Comparison of ENCODE assay signal across 21 mouse cellular contexts in the genomic region with DNA sequence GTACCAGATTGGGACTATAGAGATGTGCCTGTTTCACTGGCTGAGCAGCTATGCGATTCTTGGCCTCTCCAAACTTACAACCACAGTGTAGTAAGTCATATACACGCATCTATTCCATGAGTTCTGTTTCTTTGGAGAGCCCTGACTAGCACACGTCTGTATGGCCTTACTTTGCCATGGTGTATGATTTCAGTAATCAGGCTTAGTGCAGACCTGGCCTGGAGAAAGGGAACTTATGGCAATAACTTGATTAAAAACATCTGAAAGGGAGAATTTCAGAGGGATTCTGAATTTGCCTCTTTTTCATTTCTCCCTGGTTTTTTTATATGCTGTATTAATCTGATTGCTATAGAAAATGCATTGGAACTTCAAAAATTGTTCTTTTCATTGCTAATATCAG.
A peak's percentile ranks its signal among the peaks of the same experiment; 100 is the strongest.
DNase-seq lines count a peak whose midpoint lies in the region; ATAC-seq lines count a peak whose summit lies in the region.
"Had no signal": no experiment of that assay in that cellular context is flagged by ENCODE, and none has a peak within 500 bp of the region (broad histone marks: within the 10 kb centered on the region; RNA-seq: fewer than 3 reads in every experiment).

No protein-coding gene starts in this region.

- no peaks in the 10 kb centered on the region for H3K27me3 ChIP-seq in midbrain, embryonic 11.5 days (ENCODE audit: control insufficient read depth, insufficient read depth, low read length)
- H3K27me3 ChIP-seq in midbrain, embryonic 16.5 days (ENCODE audit: control insufficient read depth, insufficient read depth, low read depth, low read length), result no peaks in the 10 kb centered on the region
- no peaks in the 10 kb centered on the region for H3K27me3 ChIP-seq in embryonic facial prominence, embryonic 13.5 days
- H3K27me3 ChIP-seq in limb, embryonic 13.5 days, result no peaks in the 10 kb centered on the region
- H3K27me3 ChIP-seq: hindbrain, embryonic 12.5 days; intestine, embryonic 15.5 days; Patski had no signal

- no peaks in the 10 kb centered on the region for H3K36me3 ChIP-seq in midbrain, embryonic 11.5 days (ENCODE audit: control insufficient read depth, insufficient read depth, low read length)
- H3K36me3 ChIP-seq in midbrain, embryonic 16.5 days (ENCODE audit: control insufficient read depth, insufficient read depth, low read length), result no peaks in the 10 kb centered on the region
- H3K36me3 ChIP-seq in embryonic facial prominence, embryonic 13.5 days, result no peaks in the 10 kb centered on the region
- H3K36me3 ChIP-seq in limb, embryonic 13.5 days, result no peaks in the 10 kb centered on the region
- H3K36me3 ChIP-seq: hindbrain, embryonic 12.5 days; intestine, embryonic 15.5 days had no signal

- ATAC-seq in midbrain, embryonic 11.5 days (ENCODE audit: low FRiP score), result no peak
- ATAC-seq in midbrain, embryonic 16.5 days, result no peak
- no peak for ATAC-seq in embryonic facial prominence, embryonic 13.5 days (ENCODE audit: insufficient number of reproducible peaks, insufficient read depth, low FRiP score, low TSS enrichment, low read depth)
- ATAC-seq in limb, embryonic 13.5 days (ENCODE audit: low FRiP score, low read depth), result no peak
- ATAC-seq: forebrain, embryonic 14.5 days; forebrain, postnatal 0 days; hindbrain, embryonic 16.5 days; intestine, embryonic 15.5 days; Patski had no signal

- H3K4me3 ChIP-seq in midbrain, embryonic 11.5 days (ENCODE audit: low read depth, low read length), result no peak overlapping the region
- no peak overlapping the region for H3K4me3 ChIP-seq in midbrain, embryonic 16.5 days (ENCODE audit: low read depth, low read length)
- H3K4me3 ChIP-seq in embryonic facial prominence, embryonic 13.5 days, result no peak overlapping the region
- H3K4me3 ChIP-seq in limb, embryonic 13.5 days, result no peak overlapping the region
- H3K4me3 ChIP-seq: gastrocnemius, adult 2 months; hindbrain, embryonic 12.5 days; intestine, embryonic 15.5 days had no signal

- H3K9ac ChIP-seq in midbrain, embryonic 11.5 days (ENCODE audit: low read length), result no peak overlapping the region
- no peak overlapping the region for H3K9ac ChIP-seq in midbrain, embryonic 16.5 days (ENCODE audit: low read depth, low read length)
- no peak overlapping the region for H3K9ac ChIP-seq in embryonic facial prominence, embryonic 13.5 days
- no peak overlapping the region for H3K9ac ChIP-seq in limb, embryonic 13.5 days
- H3K9ac ChIP-seq: forebrain, postnatal 0 days; hindbrain, embryonic 12.5 days; intestine, embryonic 15.5 days had no signal

- no peaks in the 10 kb centered on the region for H3K9me3 ChIP-seq in midbrain, embryonic 11.5 days (ENCODE audit: control insufficient read depth, low read length)
- no peaks in the 10 kb centered on the region for H3K9me3 ChIP-seq in midbrain, embryonic 16.5 days (replicated peaks; ENCODE audit: control insufficient read depth, low read length, poor library complexity, severe bottlenecking)
- no peaks in the 10 kb centered on the region for H3K9me3 ChIP-seq in embryonic facial prominence, embryonic 13.5 days
- no peaks in the 10 kb centered on the region for H3K9me3 ChIP-seq in limb, embryonic 13.5 days
- H3K9me3 ChIP-seq: hindbrain, embryonic 12.5 days; intestine, embryonic 15.5 days had no signal

- H3K27ac ChIP-seq in midbrain, embryonic 11.5 days (ENCODE audit: low read depth, low read length), result no peak overlapping the region
- no peak overlapping the region for H3K27ac ChIP-seq in midbrain, embryonic 16.5 days (ENCODE audit: low read length)
- peak overlapping the region; percentile 19; the same call in 1 of the 2 replicates for H3K27ac ChIP-seq in embryonic facial prominence, embryonic 13.5 days
- peak overlapping the region; percentile 40; the same call in 1 of the 2 replicates for H3K27ac ChIP-seq in limb, embryonic 13.5 days
- H3K27ac ChIP-seq: gastrocnemius, adult 2 months; hindbrain, embryonic 12.5 days; intestine, embryonic 15.5 days had no signal

- DNase-seq in midbrain, embryonic 11.5 days (ENCODE audit: low spot score, missing footprints), result peak; percentile 71
- DNase-seq in T-cell, adult 2 months (ENCODE audit: low spot score), result no peak
- no peak for DNase-seq in layer of hippocampus, adult 11-12 months (ENCODE audit: low spot score)
- DNase-seq: adrenal gland, adult 2 months; adrenal gland, postnatal 14 days; cerebellum, adult 11 months; cerebellum, adult 2 months; cerebellum, adult 9-11 months; cerebellum, postnatal 25 days; forebrain, postnatal 0 days; gastrocnemius, adult 2 months; gastrocnemius, postnatal 14 days had no signal

- WGBS in midbrain, embryonic 11.5 days, result 87% methylated on average over 3 of the region's 3 CpGs
- 89% methylated on average over 3 of the region's 3 CpGs for WGBS in midbrain, embryonic 16.5 days
- 37% methylated on average over 3 of the region's 3 CpGs for WGBS in embryonic facial prominence, embryonic 13.5 days
- WGBS in limb, embryonic 13.5 days, result 49% methylated on average over 3 of the region's 3 CpGs

- H3K4me2 ChIP-seq in midbrain, embryonic 11.5 days, result no peak overlapping the region
- no peak overlapping the region for H3K4me2 ChIP-seq in midbrain, embryonic 16.5 days (ENCODE audit: low read length)
- H3K4me2 ChIP-seq in embryonic facial prominence, embryonic 13.5 days, result no peak overlapping the region
- no peak overlapping the region for H3K4me2 ChIP-seq in limb, embryonic 13.5 days (replicated peaks)
- H3K4me2 ChIP-seq: heart, embryonic 11.5 days; hindbrain, embryonic 12.5 days; intestine, embryonic 15.5 days had no signal

- H3K4me1 ChIP-seq in midbrain, embryonic 11.5 days (ENCODE audit: control insufficient read depth, insufficient read depth, low read length), result no peaks in the 10 kb centered on the region
- peaks cover 3% of the 10 kb centered on the region; the same call in 1 of the 2 replicates for H3K4me1 ChIP-seq in midbrain, embryonic 16.5 days (ENCODE audit: control insufficient read depth, insufficient read depth, low read length)
- H3K4me1 ChIP-seq in embryonic facial prominence, embryonic 13.5 days, result peaks cover 44% of the 10 kb centered on the region
- peaks cover 53% of the 10 kb centered on the region for H3K4me1 ChIP-seq in limb, embryonic 13.5 days

Comparison
In these comparisons a context has a peak if more than half of its experiments do, and no peak if none do; other contexts are left out.
1. H3K27ac ChIP-seq: peak in embryonic facial prominence, embryonic 13.5 days (single experiment) and limb, embryonic 13.5 days (single experiment); none in midbrain, embryonic 11.5 days (single experiment) and midbrain, embryonic 16.5 days (single experiment).